8 mouse cellular contexts compared by ENCODE assay signal in the genomic region with DNA sequence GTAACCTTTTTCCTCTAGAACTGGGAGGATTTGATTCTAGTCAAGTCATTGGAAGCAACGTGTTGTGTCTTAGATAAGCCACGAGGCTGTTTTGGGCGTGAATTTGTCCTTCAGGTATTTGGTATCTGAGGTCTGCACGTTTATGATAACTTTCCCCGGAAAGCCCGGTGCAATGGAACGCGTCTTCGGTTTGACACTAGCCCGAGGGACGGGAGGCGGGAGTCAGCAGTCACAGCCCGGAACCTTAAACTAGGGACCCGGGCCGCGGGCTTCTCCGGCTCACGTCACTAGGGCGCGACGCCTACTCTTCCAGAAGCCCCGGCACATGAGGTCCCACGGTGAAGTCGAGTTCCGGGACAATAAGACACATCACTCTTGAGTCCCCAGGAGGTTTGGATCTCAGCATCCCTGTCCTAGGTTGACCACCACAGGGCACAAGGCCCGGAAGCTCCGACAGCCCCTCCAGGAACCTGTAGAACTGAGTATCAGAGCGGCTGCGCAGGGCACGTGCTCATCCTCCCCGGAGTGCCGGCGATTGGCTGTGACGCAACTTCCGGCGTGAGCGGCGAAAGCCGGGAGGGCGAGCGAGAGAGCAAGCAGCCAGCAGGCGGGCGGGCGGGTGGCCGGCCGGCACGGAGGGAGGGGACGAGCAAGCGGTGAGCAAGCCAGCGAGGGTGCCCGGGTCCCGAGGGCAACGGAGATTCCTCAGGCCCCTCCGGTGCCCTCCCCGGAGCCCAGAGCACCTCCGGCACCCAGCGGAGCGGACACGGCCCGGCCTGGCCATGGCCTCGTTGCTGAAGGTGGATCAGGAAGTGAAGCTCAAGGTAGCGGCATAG. TPM values are rescaled to one million over a fixed set of nuclear protein-coding genes. Genes with fewer than 3 reads are reported as not detected.
DNase-seq lines count a peak whose midpoint lies in the region; ATAC-seq and TF ChIP-seq lines count a peak whose summit lies in the region.

A gene (plus strand): TSS at position 549 of the 836 bp plus-strand sequence.

- H3K4me3 ChIP-seq in forebrain, embryonic 15.5 days: peak within 1 kb of the TSS; percentile 79
- peak within 1 kb of the TSS; percentile 88 for H3K4me3 ChIP-seq in lung, adult 2 months (replicated peaks; ENCODE audit: extremely low read depth, low read depth, low read length)

- peaks cover 21% of the 10 kb centered on the region for H3K4me1 ChIP-seq in forebrain, embryonic 15.5 days
- peaks cover 5% of the 10 kb centered on the region for H3K4me1 ChIP-seq in lung, adult 2 months (ENCODE audit: control insufficient read depth, insufficient read depth, low read length)

- no peak for TF ChIP-seq CTCF in lung, adult 2 months (IDR thresholded peaks at IDR 0.05; ENCODE audit: insufficient read depth, low read length)

- intact Hi-C loops in heart, postnatal 25 days (cut with DNase I): no loop called here

- peak; percentile 92 for DNase-seq in ES-CJ7 (ENCODE audit: low read depth, low spot score)
- peak; percentile 89 for DNase-seq in cerebellum, adult 11 months
- DNase-seq in heart, postnatal 25 days (ENCODE audit: low spot score): peak; percentile 89
- peak; percentile 93 to 96 for DNase-seq in layer of hippocampus, adult 18-20 months (ENCODE audit: low spot score in 2 of 2)
- peak; percentile 93 for DNase-seq in lung, adult 2 months
- peak; percentile 83 to 85 for DNase-seq in thymus, adult 18-20 months

- H3K36me3 ChIP-seq in forebrain, embryonic 15.5 days: peaks cover 32% of the 10 kb centered on the region

- TF ChIP-seq POLR2A in lung, adult 2 months (IDR thresholded peaks at IDR 0.05; ENCODE audit: borderline replicate concordance, extremely low read depth, low read depth, low read length): peak; percentile 64; the same call in 1 of the 2 replicates

- peak within 1 kb of the TSS; percentile 98 for H3K4me2 ChIP-seq in forebrain, embryonic 15.5 days (replicated peaks)

- peak within 1 kb of the TSS; percentile 87 for H3K9ac ChIP-seq in forebrain, embryonic 15.5 days (replicated peaks)

- no peaks in the 10 kb centered on the region for H3K27me3 ChIP-seq in forebrain, embryonic 15.5 days

- ATAC-seq in forebrain, embryonic 15.5 days (replicated peaks): peak; percentile 94
- ATAC-seq in neutrophil, adult 5-6 weeks (ENCODE audit: extremely low read depth, insufficient number of reproducible peaks, low FRiP score, poor library complexity, severe bottlenecking): peak; percentile 83

- H3K9me3 ChIP-seq in forebrain, embryonic 15.5 days: no peaks in the 10 kb centered on the region

- WGBS in forebrain, embryonic 15.5 days: under 1% methylated on average over 58 of the region's 62 CpGs
- under 1% methylated on average over 62 of the region's 62 CpGs for WGBS in lung, adult 2 months

- peak within 1 kb of the TSS; percentile 76 for H3K27ac ChIP-seq in forebrain, embryonic 15.5 days (replicated peaks)

RNA-seq across cellular contexts. Expression of the gene that starts here (rescaled TPM):
- 129 and 140 TPM in 2 replicates for polyA plus RNA-seq in forebrain, embryonic 15.5 days (2015; fragmentation: Nextera tagmentation; extraction: Ambion mirVana)
- 10 to 100 TPM; 80.6 to 88.8 TPM for total RNA-seq in heart, postnatal 25 days (2021)
- total RNA-seq in layer of hippocampus, adult 18-20 months (2021): 100 to 1,000 TPM; 118 to 127 TPM
- polyA plus RNA-seq in lung, adult 2 months (2012; rRNA removed): 30.6 and 40.4 TPM in 2 replicates
- 75.9 and 97.2 TPM in 2 replicates for total RNA-seq in neutrophil, adult 5-6 weeks (2017)

Comparison
In these comparisons a context has a peak if more than half of its experiments do, and no peak if none do; other contexts are left out.
1. Peak in every context shown above with its lines: DNase-seq, ATAC-seq, H3K4me3 ChIP-seq and H3K27ac ChIP-seq.